Mouse (Mus musculus): Measurements from ENCODE around the gene Dnah2. TPM values are rescaled to one million over a fixed set of nuclear protein-coding genes. Genes with fewer than 3 reads are reported as not detected.
A peak's percentile ranks its signal among the peaks of the same experiment; 100 is the strongest.

Gene Dnah2
- total and polyA plus RNA-seq, 2 experiments from 2014 or later = 3.0 to 12.3 TPM

GRCm38 (mm10) chr11:69410310-69411072 lies 138.4 kb downstream of the Dnah2 start:
- 1% methylated on average over 41 of the region's 41 CpGs for WGBS
- TF ChIP-seq CTCF (IDR thresholded peaks at IDR 0.05; ENCODE audit: low read depth) = no peak
- DNase-seq = peak; percentile 58
- Histone ChIP-seq H3K4me2 (ENCODE audit: low read depth) (peak overlapping the region; percentile 98), H3K27me3 (ENCODE audit: insufficient read depth, low read length) (no peaks in the 10 kb centered on the region), H3K9me3 (ENCODE audit: low read length) (no peaks in the 10 kb centered on the region), H3K9ac (peak overlapping the region; percentile 85), H3K4me1 (ENCODE audit: insufficient read depth) (peaks cover 31% of the 10 kb centered on the region), H3K27ac (ENCODE audit: low read depth, low read length) (peak overlapping the region; percentile 99), H3K4me3 (ENCODE audit: low read depth, low read length) (peak overlapping the region; percentile 71), H3K36me3 (ENCODE audit: insufficient read depth) (peaks cover 35% of the 10 kb centered on the region)
- peak; percentile 4; the same call in 1 of the 2 replicates for ATAC-seq

GRCm38 (mm10) chr11:69410045-69410309 lies 138.9 kb downstream of the Dnah2 start:
- Histone ChIP-seq H3K27me3 (ENCODE audit: insufficient read depth, low read length) (no peaks in the 10 kb centered on the region), H3K4me1 (ENCODE audit: insufficient read depth) (peaks cover 31% of the 10 kb centered on the region), H3K36me3 (ENCODE audit: insufficient read depth) (peaks cover 41% of the 10 kb centered on the region), H3K4me3 (ENCODE audit: low read depth, low read length) (peak overlapping the region; percentile 71), H3K27ac (ENCODE audit: low read depth, low read length) (peak overlapping the region; percentile 99), H3K9me3 (ENCODE audit: low read length) (no peaks in the 10 kb centered on the region), H3K9ac (peak overlapping the region; percentile 85), H3K4me2 (ENCODE audit: low read depth) (peak overlapping the region; percentile 98)
- ATAC-seq = no peak
- 0% methylated on average over 18 of the region's 18 CpGs for WGBS
- no peak for DNase-seq
- TF ChIP-seq CTCF (IDR thresholded peaks at IDR 0.05; ENCODE audit: low read depth) = no peak

GRCm38 (mm10) chr11:69409378-69410044 lies 139.4 kb downstream of the Dnah2 start:
- WGBS = 3% methylated on average over 35 of the region's 46 CpGs
- H3K36me3 ChIP-seq (ENCODE audit: insufficient read depth) = peaks cover 45% of the 10 kb centered on the region
- peak overlapping the region; percentile 85 for H3K9ac ChIP-seq

GRCm38 (mm10) chr11:69408541-69409377 lies 140.2 kb downstream of the Dnah2 start:
- Histone ChIP-seq H3K27ac (ENCODE audit: low read depth, low read length) (peak overlapping the region; percentile 99), H3K36me3 (ENCODE audit: insufficient read depth) (peaks cover 53% of the 10 kb centered on the region), H3K4me3 (ENCODE audit: low read depth, low read length) (peak overlapping the region; percentile 71), H3K9ac (peak overlapping the region; percentile 85), H3K9me3 (ENCODE audit: low read length) (no peaks in the 10 kb centered on the region), H3K27me3 (ENCODE audit: insufficient read depth, low read length) (no peaks in the 10 kb centered on the region), H3K4me2 (ENCODE audit: low read depth) (peak overlapping the region; percentile 98), H3K4me1 (ENCODE audit: insufficient read depth) (peaks cover 21% of the 10 kb centered on the region)
- DNase-seq = peak; percentile 90
- under 1% methylated on average over 33 of the region's 33 CpGs for WGBS
- peak; percentile 84 for ATAC-seq
- TF ChIP-seq CTCF (IDR thresholded peaks at IDR 0.05; ENCODE audit: low read depth) = peak; percentile 29

More at GRCm38 (mm10) chr11:69409378-69410044, 139.4 kb downstream of the Dnah2 start:
- DNase-seq (peak; percentile 81), ATAC-seq (peak; percentile 49)
- Histone ChIP-seq H3K27ac (ENCODE audit: low read depth, low read length) (peak overlapping the region; percentile 99), H3K4me2 (ENCODE audit: low read depth) (peak overlapping the region; percentile 98), H3K9me3 (ENCODE audit: low read length) (no peaks in the 10 kb centered on the region), H3K4me1 (ENCODE audit: insufficient read depth) (peaks cover 28% of the 10 kb centered on the region), H3K27me3 (ENCODE audit: insufficient read depth, low read length) (no peaks in the 10 kb centered on the region), H3K4me3 (ENCODE audit: low read depth, low read length) (peak overlapping the region; percentile 71)
- no peak for TF ChIP-seq CTCF (IDR thresholded peaks at IDR 0.05; ENCODE audit: low read depth)

GRCm38 (mm10) chr11:69407724-69408004 lies 141.2 kb downstream of the Dnah2 start:
- Histone ChIP-seq H3K4me3 (ENCODE audit: low read depth, low read length) (no peak overlapping the region), H3K9me3 (ENCODE audit: low read length) (no peaks in the 10 kb centered on the region), H3K4me2 (ENCODE audit: low read depth) (no peak overlapping the region), H3K9ac (0 out of 2 replicates have a peak overlapping the region, but pooled peaks have one; percentile 85), H3K4me1 (ENCODE audit: insufficient read depth) (peaks cover 10% of the 10 kb centered on the region), H3K27me3 (ENCODE audit: insufficient read depth, low read length) (no peaks in the 10 kb centered on the region), H3K36me3 (ENCODE audit: insufficient read depth) (peaks cover 59% of the 10 kb centered on the region), H3K27ac (ENCODE audit: low read depth, low read length) (no peak overlapping the region)
- ATAC-seq (no peak), DNase-seq (no peak)
- 84% methylated on average over 4 of the region's 4 CpGs for WGBS
- no peak for TF ChIP-seq CTCF (IDR thresholded peaks at IDR 0.05; ENCODE audit: low read depth)

- 90% methylated on average over 16 of the region's 16 CpGs for whole genome bisulfite sequencing
- DNase-seq = no peak
- Histone ChIP-seq H3K27me3 (ENCODE audit: insufficient read depth, low read length) (no peaks in the 10 kb centered on the region), H3K27ac (ENCODE audit: low read depth, low read length) (no peak overlapping the region), H3K4me1 (ENCODE audit: insufficient read depth) (peaks cover 4% of the 10 kb centered on the region), H3K4me2 (ENCODE audit: low read depth) (no peak overlapping the region), H3K9me3 (ENCODE audit: low read length) (no peaks in the 10 kb centered on the region), H3K4me3 (ENCODE audit: low read depth, low read length) (no peak overlapping the region), H3K9ac (no peak overlapping the region), H3K36me3 (ENCODE audit: insufficient read depth) (peaks cover 59% of the 10 kb centered on the region)
- TF ChIP-seq CTCF (IDR thresholded peaks at IDR 0.05; ENCODE audit: low read depth) = no peak
- ATAC-seq = no peak
Observed at GRCm38 (mm10) chr11:69406867-69407723, 141.8 kb downstream of the Dnah2 start.
